Mouse (Mus musculus): ENCODE results near the gene Socs2. TPM values are rescaled to one million over a fixed set of nuclear protein-coding genes. Genes with fewer than 3 reads are reported as not detected.

Gene Socs2
- polyA plus RNA-seq, 1 experiment from 2014 or later: 73.2 TPM

DNA sequence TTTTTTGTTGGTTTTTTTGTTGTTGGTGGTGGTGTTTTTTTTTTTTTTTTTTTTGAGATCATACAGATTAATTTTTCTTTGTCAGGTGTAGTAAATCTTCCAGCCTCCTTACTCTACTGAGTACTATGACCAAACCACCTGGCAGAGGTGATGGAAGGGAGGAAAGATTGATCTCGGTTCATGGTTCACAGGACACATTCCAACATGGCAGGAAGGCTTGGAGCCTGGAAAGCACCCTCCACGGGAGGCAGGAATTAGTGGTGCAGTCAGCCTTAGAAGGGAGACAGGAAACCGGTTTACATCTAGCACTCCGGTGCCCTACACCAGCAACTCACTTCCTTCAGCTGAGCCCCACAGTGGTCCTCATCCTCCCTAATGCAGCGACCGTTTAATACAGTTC lies 1.7 kb upstream of the Socs2 start:
- Histone ChIP-seq H3K36me3 (no peaks in the 10 kb centered on the region), H3K27me3 (no peaks in the 10 kb centered on the region), H3K9ac (no peak overlapping the region), H3K4me2 (replicated peaks) (no peak overlapping the region), H3K9me3 (no peaks in the 10 kb centered on the region), H3K4me1 (peaks cover 4% of the 10 kb centered on the region), H3K4me3 (no peak overlapping the region), H3K27ac (no peak overlapping the region)
- WGBS: 61% methylated on average over 6 of the region's 6 CpGs
- ATAC-seq (ENCODE audit: insufficient number of reproducible peaks, insufficient read depth, low FRiP score, low TSS enrichment): no peak

DNA sequence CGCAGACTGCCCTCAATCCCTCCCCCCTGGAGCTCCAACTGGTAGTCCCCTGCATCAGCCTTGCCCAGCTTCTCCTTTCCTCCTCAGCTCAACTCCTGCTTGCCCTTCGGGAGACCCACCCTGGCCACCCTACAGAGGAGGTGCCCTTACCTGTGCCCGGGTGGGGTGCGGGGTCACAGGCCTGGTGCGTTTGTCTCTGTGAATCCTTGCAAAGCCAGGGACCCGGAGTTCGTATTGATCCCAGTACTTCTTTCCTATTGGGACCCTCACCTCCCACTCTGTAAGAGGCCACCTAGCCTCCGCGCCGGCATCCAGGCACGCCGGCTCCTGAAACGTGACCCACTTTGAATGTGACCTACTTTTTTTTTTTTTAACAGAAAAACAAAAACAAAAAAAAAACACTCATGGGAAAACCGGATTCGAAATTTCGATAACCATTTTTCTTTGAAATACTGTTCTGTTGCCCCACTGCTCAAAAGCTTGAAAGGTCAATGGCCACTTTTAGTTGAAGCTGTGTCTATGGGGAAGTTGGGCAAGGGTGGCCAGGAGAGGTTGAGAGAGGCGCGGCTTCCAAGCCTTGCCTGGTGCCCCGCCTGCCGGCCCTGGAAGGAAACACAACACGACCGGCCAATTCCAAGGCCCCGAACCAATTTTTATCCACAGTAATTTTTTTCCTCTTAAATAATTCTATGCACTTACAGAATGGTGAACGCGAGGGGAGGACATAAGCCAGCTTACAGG lies 686 bp upstream of the Socs2 start:
- no peak; the same call in 1 of the 2 replicates for ATAC-seq (ENCODE audit: insufficient number of reproducible peaks, insufficient read depth, low FRiP score, low TSS enrichment)
- Histone ChIP-seq H3K4me1 (peaks cover 4% of the 10 kb centered on the region), H3K9ac (peak overlapping the region; percentile 81), H3K4me2 (replicated peaks) (peak overlapping the region; percentile 98), H3K36me3 (no peaks in the 10 kb centered on the region), H3K27ac (peak overlapping the region; percentile 92), H3K4me3 (peak overlapping the region; percentile 71), H3K27me3 (no peaks in the 10 kb centered on the region), H3K9me3 (no peaks in the 10 kb centered on the region)
- WGBS: under 1% methylated on average over 25 of the region's 25 CpGs

DNA sequence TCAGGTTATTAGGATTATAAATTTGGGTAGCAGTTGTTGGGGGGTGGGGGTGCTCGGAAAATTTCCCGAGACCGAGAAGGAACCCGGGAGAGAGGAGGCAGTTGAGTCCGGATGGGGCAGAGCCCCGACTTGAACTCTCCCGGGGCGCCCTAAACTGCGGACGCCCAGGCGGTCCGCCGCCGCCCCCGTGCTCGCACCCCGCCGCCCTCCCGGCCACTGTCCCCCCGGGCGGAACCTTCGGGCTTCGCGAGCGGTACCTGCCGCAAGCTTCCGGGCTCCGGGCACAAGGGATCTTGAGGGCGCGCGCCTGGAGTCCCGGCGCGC lies 657 bp downstream of the Socs2 start:
- H3K4me1 ChIP-seq: peaks cover 4% of the 10 kb centered on the region
- no peaks in the 10 kb centered on the region for H3K36me3 ChIP-seq
- no peaks in the 10 kb centered on the region for H3K27me3 ChIP-seq
- under 1% methylated on average over 31 of the region's 34 CpGs for WGBS
- no peaks in the 10 kb centered on the region for H3K9me3 ChIP-seq
- peak overlapping the region; percentile 81 for H3K9ac ChIP-seq
- H3K4me2 ChIP-seq (replicated peaks): peak overlapping the region; percentile 98
- peak; percentile 19; the same call in 1 of the 2 replicates for ATAC-seq (ENCODE audit: insufficient number of reproducible peaks, insufficient read depth, low FRiP score, low TSS enrichment)
- peak overlapping the region; percentile 92 for H3K27ac ChIP-seq
- peak overlapping the region; percentile 71 for H3K4me3 ChIP-seq

DNA sequence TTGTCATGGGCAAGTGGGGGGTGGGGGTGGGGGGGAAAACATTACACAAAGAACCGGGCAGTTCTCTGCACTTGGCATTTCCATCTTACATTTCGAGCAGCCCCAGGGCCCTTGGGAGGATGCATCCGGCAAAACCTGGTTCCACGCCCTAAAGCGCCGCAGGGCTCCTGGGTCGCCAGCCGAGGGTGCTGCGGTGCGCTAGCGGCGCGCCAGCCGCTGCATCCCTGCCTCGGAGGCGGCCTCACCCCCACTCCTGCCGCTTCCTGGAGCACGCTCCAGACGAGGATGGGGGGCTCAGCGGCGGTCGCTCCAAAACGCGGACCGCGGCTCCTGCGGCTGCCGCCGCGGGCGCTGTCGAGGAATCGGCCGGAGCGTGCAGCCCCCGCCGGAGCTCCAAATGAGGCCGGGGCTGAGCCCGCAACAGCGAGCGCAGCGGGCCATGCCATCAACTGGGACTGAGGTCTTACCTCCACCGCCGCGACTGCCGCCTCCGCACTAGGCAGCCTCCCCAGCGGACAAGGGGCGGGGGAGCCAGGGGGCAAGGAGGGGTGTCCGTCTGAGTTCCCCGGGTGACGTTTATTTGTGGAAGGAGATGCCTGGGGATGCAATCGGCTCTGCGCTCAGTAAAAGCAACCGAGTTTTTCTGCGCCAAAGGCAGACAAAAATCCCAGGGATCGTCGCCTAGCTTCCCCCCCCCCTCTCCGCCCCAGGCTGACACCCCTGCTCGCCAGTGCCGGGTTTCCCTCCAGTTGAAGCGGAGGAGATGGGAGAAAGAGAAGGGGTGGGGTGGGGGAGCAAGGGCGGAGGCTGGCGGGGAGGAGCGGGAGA lies 1.2 kb downstream of the Socs2 start:
- no peaks in the 10 kb centered on the region for H3K36me3 ChIP-seq
- no peaks in the 10 kb centered on the region for H3K27me3 ChIP-seq
- peak; percentile 19; the same call in 1 of the 2 replicates for ATAC-seq (ENCODE audit: insufficient number of reproducible peaks, insufficient read depth, low FRiP score, low TSS enrichment)
- H3K27ac ChIP-seq: peak overlapping the region; percentile 92
- H3K4me1 ChIP-seq: peaks cover 4% of the 10 kb centered on the region
- WGBS: under 1% methylated on average over 64 of the region's 65 CpGs
- H3K9me3 ChIP-seq: no peaks in the 10 kb centered on the region
- H3K4me3 ChIP-seq: peak overlapping the region; percentile 71
- peak overlapping the region; percentile 81 for H3K9ac ChIP-seq
- peak overlapping the region; percentile 98 for H3K4me2 ChIP-seq (replicated peaks)

DNA sequence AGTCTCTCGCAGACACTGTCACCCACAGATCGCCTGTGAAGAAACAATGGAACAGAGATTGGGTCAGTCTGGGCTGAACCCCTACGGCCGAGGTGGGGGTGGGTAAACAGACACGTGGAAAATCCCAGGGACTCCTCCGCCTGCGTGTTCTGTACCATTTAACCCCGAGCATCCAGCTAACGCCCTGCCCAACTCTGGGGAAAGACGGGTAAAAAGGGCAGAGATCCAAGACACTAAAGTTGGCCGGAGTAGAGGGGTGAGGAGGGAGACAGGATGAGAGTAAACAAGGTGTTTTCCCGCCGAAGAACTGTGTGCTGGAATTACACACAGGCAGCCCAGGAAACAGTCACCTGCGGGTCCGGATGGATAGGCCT lies 1.8 kb downstream of the Socs2 start:
- Histone ChIP-seq H3K4me1 (peaks cover 4% of the 10 kb centered on the region), H3K27ac (peak overlapping the region; percentile 92; the same call in 1 of the 2 replicates), H3K4me3 (peak overlapping the region; percentile 71), H3K27me3 (no peaks in the 10 kb centered on the region), H3K9ac (peak overlapping the region; percentile 81), H3K9me3 (no peaks in the 10 kb centered on the region), H3K36me3 (no peaks in the 10 kb centered on the region), H3K4me2 (replicated peaks) (peak overlapping the region; percentile 98)
- WGBS: under 1% methylated on average over 15 of the region's 15 CpGs
- 0 out of 2 replicates have a peak, but pooled peaks have one; percentile 3 for ATAC-seq (ENCODE audit: insufficient number of reproducible peaks, insufficient read depth, low FRiP score, low TSS enrichment)

DNA sequence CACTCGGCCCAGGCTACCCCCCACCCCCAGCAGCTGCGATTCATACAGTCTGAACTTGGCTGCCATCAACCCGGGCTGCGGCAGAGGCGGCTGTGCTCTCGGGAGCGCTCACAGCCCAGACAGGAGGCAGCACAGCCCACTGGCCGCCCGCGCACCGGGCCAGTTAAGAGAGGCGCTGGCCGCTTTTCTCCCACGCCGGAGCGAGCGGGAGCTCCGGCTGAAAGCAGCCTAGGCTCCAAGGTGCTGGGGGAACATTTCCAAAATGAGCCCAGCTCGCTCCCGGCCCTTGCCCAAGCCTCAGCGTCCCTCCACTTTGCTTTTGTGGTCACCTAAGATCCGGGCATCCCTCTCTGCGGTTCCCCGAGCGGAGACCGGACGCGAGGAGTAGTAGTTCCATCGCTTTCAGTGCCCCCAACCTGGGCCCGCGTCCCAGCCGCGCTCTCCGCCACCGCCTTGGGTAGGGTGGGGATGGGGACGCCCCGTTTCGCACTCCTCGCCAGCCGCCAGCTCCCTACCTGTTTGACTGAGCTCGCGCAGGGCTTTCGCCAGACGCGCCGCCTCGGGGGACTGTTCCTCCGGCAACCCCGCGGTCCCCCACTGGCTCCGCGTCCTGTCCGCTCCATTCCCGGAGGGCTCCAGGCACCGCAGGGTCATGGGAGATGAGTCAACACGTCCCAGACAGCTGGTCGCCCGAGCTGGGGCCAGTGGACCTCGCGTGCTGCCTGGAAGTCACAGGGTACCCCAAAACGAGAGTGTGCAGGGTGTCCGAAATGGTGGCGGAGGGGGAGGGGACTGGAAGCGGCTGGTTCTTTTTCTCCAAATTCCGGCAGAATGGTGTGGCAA lies 2.4 kb downstream of the Socs2 start:
- Histone ChIP-seq H3K9ac (peak overlapping the region; percentile 81), H3K4me2 (replicated peaks) (peak overlapping the region; percentile 98), H3K36me3 (no peaks in the 10 kb centered on the region), H3K9me3 (no peaks in the 10 kb centered on the region), H3K4me1 (peaks cover 4% of the 10 kb centered on the region), H3K4me3 (peak overlapping the region; percentile 71), H3K27ac (no peak overlapping the region; the same call in 1 of the 2 replicates), H3K27me3 (no peaks in the 10 kb centered on the region)
- WGBS: under 1% methylated on average over 65 of the region's 65 CpGs
- no peak for ATAC-seq (ENCODE audit: insufficient number of reproducible peaks, insufficient read depth, low FRiP score, low TSS enrichment)

DNA sequence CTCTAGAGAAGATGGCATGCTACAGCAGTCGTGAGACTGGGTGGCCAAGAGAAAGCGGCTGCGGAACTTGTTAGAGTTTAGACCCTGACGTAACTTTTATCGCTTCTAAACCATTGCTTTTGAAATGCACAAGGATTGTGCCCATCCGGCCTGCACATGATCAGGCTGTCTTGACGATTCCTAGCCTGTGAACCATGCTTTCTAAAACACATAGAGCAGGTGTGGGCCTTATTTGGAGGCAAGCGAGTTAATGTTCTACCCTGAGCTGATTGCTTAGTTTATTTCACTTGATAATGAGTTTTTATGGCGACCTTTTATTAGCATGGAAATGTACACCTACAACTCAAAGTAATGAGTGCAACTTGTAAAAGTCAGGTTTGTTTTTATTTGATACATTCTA lies 5.8 kb downstream of the Socs2 start:
- no peaks in the 10 kb centered on the region for H3K4me1 ChIP-seq
- no peak overlapping the region for H3K9ac ChIP-seq
- WGBS: 90% methylated on average over 9 of the region's 9 CpGs
- no peaks in the 10 kb centered on the region for H3K9me3 ChIP-seq
- H3K36me3 ChIP-seq: no peaks in the 10 kb centered on the region
- no peak overlapping the region for H3K4me3 ChIP-seq
- no peak overlapping the region for H3K27ac ChIP-seq
- ATAC-seq (ENCODE audit: insufficient number of reproducible peaks, insufficient read depth, low FRiP score, low TSS enrichment): no peak
- no peaks in the 10 kb centered on the region for H3K27me3 ChIP-seq
- H3K4me2 ChIP-seq (replicated peaks): no peak overlapping the region

DNA sequence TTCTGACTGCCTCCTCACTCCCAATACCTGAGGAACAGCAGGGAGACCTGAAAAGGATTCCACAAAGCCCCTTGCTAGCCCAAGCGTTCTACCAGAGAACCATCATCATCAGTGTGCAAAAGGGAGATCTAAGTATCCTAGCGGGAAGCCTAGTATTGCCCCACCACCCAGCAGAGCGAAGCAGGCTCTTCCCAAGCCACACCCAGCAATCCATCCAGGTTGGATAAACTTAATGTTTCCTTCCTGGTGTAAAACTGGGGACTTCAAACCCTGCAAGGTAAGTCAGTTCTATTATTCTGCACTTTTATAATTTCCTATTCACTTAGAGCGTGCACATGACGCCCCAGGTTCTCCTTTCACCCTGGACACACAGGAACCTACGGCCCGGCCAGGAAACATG lies 6.3 kb downstream of the Socs2 start:
- Histone ChIP-seq H3K27ac (no peak overlapping the region), H3K4me3 (no peak overlapping the region), H3K36me3 (no peaks in the 10 kb centered on the region), H3K9me3 (no peaks in the 10 kb centered on the region), H3K4me2 (replicated peaks) (no peak overlapping the region), H3K9ac (no peak overlapping the region), H3K27me3 (no peaks in the 10 kb centered on the region), H3K4me1 (no peaks in the 10 kb centered on the region)
- ATAC-seq (ENCODE audit: insufficient number of reproducible peaks, insufficient read depth, low FRiP score, low TSS enrichment): no peak
- WGBS: 88% methylated on average over 7 of the region's 7 CpGs

DNA sequence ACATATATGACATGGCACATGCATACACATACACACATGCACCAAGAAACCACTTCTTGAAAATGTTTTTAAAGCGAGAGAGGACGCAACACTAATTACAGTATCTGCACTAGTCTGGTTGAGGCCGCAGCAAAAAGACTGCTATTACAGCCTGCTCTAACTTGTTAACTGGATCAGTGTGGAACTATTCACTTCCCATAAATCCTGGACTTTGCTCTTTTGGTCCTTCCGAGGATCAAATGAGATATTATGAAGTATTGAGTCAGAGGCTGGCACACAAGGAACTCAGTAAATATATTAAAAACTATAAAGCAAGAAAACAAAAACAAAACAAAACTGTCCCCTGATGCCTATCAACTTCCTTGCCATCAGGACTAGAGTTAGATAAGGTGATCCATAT lies 6.8 kb downstream of the Socs2 start:
- ATAC-seq (ENCODE audit: insufficient number of reproducible peaks, insufficient read depth, low FRiP score, low TSS enrichment): no peak
- Histone ChIP-seq H3K27ac (no peak overlapping the region), H3K36me3 (no peaks in the 10 kb centered on the region), H3K27me3 (no peaks in the 10 kb centered on the region), H3K4me2 (replicated peaks) (no peak overlapping the region), H3K4me1 (no peaks in the 10 kb centered on the region), H3K9me3 (no peaks in the 10 kb centered on the region), H3K9ac (no peak overlapping the region), H3K4me3 (no peak overlapping the region)
- WGBS: 85% methylated on average over 4 of the region's 4 CpGs

DNA sequence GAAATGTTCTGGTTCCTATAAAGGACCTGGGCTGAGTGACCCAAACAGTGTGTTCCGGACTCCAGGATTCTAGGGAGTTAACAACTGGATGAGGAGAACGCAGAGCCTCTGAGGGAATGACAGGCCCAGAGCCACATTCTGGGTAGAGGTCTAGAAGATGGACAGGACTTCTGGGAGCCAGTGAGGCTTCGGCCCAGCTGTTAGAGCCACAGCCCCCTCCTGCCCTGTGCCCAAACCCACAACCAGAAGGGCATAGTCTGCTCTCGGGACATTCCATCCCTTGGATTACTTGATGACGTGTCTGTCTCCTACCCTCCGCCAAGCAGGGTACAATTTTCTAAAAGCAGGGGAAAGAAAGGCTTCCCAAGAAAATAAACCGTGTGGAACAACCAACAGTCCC lies 7.8 kb downstream of the Socs2 start:
- no peak for ATAC-seq (ENCODE audit: insufficient number of reproducible peaks, insufficient read depth, low FRiP score, low TSS enrichment)
- no peaks in the 10 kb centered on the region for H3K9me3 ChIP-seq
- H3K27ac ChIP-seq: no peak overlapping the region
- H3K36me3 ChIP-seq: no peaks in the 10 kb centered on the region
- no peak overlapping the region for H3K4me3 ChIP-seq
- WGBS: 76% methylated on average over 7 of the region's 7 CpGs
- H3K4me2 ChIP-seq (replicated peaks): no peak overlapping the region
- H3K9ac ChIP-seq: no peak overlapping the region
- H3K4me1 ChIP-seq: no peaks in the 10 kb centered on the region
- H3K27me3 ChIP-seq: no peaks in the 10 kb centered on the region

DNA sequence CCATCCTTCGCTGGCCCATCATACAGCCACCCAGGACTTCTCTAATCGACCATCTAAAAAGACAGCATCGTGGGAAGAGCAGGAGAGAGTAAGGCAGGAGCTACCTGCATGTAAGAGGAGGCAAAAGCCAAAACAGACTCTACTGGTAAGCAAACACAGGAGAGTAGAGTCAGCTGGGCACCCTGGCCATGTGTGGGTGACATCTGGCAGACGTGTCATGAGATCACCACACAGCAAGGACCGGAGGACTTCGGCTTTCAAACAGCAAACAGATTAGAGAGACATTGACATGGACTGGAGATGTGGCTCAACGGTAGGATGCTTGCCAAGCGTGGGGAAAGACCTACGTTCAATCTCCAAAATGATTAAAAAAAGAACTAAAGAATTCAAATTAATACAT lies 8.5 kb downstream of the Socs2 start:
- Histone ChIP-seq H3K4me3 (no peak overlapping the region), H3K36me3 (no peaks in the 10 kb centered on the region), H3K4me2 (replicated peaks) (no peak overlapping the region), H3K27me3 (no peaks in the 10 kb centered on the region), H3K9me3 (no peaks in the 10 kb centered on the region), H3K27ac (no peak overlapping the region), H3K9ac (no peak overlapping the region), H3K4me1 (no peaks in the 10 kb centered on the region)
- ATAC-seq (ENCODE audit: insufficient number of reproducible peaks, insufficient read depth, low FRiP score, low TSS enrichment): no peak
- 81% methylated on average over 9 of the region's 9 CpGs for WGBS
